Mouse (Mus musculus) CH12.LX (cell line): Measurements from ENCODE around the gene Fam107a.

ENCODE experiments used
- CHD2 ChIP-seq: IDR thresholded peaks from 2 replicates; pipeline ENCODE4 v1.6.1; 2011; ENCODE audit warnings: low read length, improper control_type of control experiment
- CTCF ChIP-seq, 2 experiments: IDR thresholded peaks in 1 of 2; conservative IDR thresholded peaks in 1 of 2; 2 replicates each; pipeline ENCODE4 v1.5.1; 2011 to 2012; ENCODE audit warnings: low read depth in 2 of 2, low read length in 2 of 2, improper control_type of control experiment in 1 of 2, inconsistent platforms in 1 of 2, mild to moderate bottlenecking in 1 of 2, moderate library complexity in 1 of 2
- RCOR1 ChIP-seq: conservative IDR thresholded peaks from 2 replicates; pipeline ENCODE4 v1.6.1; 2012; ENCODE audit warnings: low read depth, mild to moderate bottlenecking, inconsistent platforms, low read length, improper control_type of control experiment
- USF1 ChIP-seq: IDR thresholded peaks from 2 replicates; pipeline ENCODE4 v1.6.1; 2014; ENCODE audit warnings: low read depth, mild to moderate bottlenecking, inconsistent platforms, low read length, improper control_type of control experiment

DNA sequence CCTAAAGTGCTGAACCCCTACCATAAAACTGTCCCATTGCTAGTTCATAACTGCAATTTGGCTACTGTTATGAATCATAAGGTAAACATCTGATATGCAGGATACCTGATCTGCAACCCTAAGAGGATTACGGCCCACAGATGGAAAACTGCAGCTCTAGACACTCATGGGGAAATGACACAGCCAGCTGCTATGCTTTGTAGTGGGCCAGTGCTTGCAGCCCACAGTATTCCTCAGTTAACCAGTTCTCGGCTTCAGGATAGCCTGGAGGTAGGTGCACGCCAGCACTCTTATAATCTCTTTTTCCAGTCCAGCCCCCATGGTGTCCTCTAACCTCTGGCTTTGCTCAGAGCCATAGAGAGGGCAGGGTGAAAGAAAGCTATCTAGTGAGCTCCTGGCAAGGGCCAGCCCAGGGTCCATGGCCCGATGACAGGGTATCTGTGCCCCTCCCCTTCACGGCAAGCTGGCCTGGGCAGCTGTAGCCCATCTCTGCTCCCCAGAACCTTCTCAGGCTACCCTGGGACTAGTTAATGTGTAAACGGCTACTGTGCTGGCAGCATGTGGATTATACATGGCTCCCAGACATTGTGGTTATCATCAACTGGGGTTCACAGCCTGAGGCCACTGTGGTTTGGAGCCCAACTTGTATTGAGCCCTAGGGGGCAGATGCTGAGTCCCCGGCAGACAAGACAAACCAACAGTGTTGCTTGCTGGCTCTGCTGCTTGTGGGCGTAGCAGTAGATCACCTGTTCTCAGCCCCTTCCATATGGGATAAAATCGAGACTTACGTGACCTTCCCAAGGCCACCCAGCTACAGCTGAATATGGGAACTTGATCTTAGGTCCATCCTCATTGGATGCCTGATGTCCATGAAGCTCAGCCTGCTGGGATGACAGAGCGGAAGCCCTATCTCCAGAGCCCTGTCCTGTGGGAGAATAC lies 14.8 kb upstream of the Fam107a start:
- TF ChIP-seq RCOR1 (no peak), CTCF (conservative IDR thresholded peaks at IDR 0.05 in 1 of 2, IDR thresholded peaks at IDR 0.05 in 1 of 2; ENCODE audit: low read depth in 2 of 2, low read length in 2 of 2) (no peak), CHD2 (no peak), USF1 (no peak)
